Mouse (Mus musculus) mouse embryonic stem cell (cell line): Measurements from ENCODE around the gene Styk1.

ENCODE experiments used
- in situ Hi-C, 2 experiments: fragments of 300-500 bp; cut with MboI; formaldehyde crosslinking; loops; 1 replicate in 1 of 2; 3 replicates in 1 of 2; pipeline ENCODE4 v1.14.3; 2019 to 2020; ENCODE audit warnings: low sequenced_read_pairs in 2 of 2, low pct_unique_long_range_greater_than_20kb in 1 of 2, mixed read lengths in 1 of 2; ENCODE audit not compliant: unreplicated experiment in 1 of 2

Gene Styk1

DNA sequence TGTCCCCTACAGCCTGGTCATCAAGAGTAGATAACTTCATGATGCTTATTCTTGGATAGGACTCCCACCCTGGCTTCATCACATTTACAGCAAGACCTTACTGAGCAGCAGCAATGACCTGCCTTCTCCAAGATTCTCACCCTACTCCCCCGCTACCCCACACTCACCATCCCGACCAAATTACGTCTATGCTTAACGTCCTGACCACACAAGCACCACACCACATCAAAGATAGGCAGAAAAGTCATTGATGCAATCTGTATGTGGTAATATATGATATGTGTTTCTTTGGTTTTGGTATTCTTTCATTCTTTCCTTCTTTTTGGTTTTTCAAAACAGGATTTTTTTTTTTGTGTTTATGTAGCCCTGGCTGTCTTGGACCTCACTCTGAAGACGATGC lies 19.8 kb upstream of the Styk1 start:
- in situ Hi-C loops, result no loop called here

DNA sequence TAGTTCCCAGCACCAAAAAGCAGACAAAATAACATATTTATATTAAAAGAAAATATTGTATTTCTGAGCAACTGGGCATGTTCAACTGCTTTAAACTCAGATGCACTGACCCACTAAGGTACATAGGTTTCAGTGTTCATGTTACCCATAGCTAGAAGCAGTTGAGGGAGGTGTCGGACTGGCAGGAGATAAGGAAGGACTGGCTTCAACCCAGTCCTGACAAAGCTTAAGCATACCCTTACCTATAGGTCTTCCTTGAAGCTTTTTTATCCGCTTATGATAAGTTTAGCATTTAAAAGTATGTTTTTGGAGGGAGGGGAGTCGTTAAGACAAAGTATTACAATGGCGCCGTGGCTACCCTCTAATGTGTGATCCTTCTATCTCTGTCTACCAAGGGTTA lies 17.4 kb upstream of the Styk1 start:
- in situ Hi-C loops, result no loop called here

DNA sequence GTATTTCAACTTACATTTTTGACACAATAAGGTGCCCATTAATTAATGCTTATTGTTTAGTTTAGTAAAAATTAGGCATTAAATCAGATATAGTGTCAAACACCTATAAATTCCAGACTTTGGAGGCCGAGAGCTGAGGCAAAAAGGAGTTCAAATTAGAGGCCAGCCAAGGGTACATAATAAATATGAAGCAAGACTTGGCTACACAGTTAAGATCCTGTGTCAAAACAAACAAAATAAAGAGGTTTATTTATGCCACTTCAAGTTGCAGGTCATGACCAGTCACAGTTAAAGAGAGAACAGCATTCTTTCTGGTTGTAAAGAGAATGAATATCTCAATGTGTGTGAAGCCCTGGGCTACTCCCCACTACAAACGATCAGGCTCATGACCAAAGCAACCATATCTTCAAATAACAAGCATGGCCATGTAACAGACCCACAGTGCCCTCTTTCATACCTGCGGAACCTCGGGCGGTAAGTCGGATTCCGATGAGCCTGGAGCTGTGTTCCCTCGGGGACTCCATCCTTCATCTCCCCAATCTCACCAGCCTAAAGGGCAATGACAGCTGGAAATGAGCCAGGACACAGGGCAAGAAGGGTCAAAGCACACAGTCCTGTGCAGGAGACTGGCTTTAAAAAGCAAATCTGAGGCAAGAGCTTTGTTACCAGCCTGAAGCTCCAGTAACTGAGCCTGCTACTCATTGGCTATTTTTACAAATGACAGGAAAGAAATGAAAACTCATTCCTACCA lies 16.6 kb upstream of the Styk1 start:
- in situ Hi-C loops, result no loop called here

GRCm38 (mm10) chr6:131367101-131367500 lies 13.7 kb upstream of the Styk1 start:
- in situ Hi-C loops, result no loop called here

- in situ Hi-C loops, result no loop called here
These were observed 11.0 kb upstream of the Styk1 start for GRCm38 (mm10) chr6:131364353-131364752.

DNA sequence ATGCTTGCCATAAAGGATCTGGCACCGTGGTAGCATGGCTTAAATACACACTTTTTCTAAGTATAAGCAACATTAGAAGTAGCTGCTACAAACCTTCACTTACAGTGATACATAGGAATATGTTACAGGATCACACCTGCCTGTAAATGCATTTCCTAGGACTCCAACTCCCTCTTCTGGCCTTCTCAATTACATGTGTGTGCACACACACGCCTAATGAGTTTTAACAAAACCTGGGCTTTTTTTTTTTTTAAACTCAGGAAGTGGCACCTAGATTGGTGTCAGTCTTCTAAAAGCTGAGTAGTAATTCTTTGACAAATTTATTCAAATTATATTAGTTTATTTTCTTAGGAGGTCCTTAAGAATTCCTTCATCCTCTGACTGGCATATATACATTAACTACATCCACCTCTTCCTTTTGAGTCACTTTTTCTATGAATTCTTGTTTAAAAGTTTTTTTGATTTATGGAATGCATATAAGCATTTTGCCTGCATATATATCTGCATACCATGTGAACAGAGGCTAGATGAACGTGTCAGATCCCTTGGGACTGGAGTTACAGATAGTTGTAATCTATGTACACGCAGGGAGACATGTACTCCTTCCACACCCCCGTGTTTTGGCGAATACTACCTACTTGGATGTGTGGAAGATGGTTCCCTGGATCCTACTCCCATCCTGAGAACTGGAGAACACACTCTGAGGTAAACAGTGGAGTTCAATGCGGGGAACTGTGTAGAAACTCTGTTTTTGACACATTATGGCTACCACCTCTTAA lies 9.8 kb upstream of the Styk1 start:
- in situ Hi-C loops, result no loop called here

- in situ Hi-C loops, result no loop called here
These were observed 7.3 kb upstream of the Styk1 start for GRCm38 (mm10) chr6:131360693-131361092.

DNA sequence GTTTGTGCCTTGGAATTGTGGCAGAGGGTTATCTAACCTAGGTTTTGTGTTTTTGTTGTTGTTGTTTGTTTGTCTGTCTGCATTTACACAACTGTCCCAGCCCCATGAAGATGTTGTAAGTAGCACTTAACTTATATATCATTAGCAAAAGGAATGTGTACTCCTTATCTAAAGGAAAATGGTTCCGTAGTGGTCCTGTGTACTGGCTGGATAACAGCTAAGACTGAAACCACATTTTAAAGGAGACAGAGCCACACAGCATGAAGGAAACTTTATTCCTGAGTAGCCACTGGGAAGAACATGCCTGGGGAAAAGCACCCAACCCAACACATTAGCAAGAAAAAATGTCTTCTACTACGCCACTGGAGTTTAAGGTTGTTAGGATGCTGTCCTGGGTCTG lies 6.1 kb upstream of the Styk1 start:
- in situ Hi-C loops, result no loop called here

- in situ Hi-C loops, result no loop called here
These were observed 1.5 kb upstream of the Styk1 start for GRCm38 (mm10) chr6:131354913-131355312.

GRCm38 (mm10) chr6:131347026-131347425 lies 6.4 kb downstream of the Styk1 start:
- in situ Hi-C loops, result no loop called here

DNA sequence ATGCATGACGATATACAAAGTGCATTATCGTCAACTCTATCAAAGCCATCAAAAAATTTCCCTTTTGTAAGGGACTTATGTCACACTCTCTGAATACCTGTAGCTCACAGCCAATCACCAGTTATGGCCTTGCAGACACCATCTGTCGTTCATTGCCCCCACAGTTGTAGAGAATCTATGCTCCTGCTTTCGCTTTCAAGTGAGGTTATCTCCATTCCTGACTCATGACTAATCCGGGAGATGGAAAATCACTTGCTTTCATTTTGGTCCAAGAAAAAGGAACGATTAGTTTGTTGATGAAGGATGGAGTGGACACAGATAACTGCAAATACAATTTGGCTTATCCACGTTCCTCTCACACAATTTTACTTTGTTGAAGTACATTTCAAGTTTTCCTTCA lies 9.1 kb downstream of the Styk1 start:
- in situ Hi-C loops, result no loop called here

DNA sequence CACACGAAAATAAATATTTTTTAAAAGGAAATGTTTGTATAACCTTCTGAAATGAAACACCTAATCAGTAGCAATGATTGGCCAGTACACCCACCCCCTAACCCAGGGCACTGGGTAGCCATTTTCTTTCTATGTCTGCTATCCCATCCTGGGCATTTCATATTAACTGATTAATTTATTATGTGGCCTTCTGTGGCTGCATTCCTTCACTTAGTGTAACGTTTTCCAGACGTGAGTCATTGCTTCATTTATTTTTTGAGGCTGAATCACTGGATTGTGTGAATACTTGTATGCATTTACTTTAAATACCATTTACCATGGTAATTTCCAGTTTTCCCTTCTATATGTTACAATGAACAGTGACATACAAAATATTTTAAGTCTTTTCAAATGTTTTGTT lies 13.3 kb downstream of the Styk1 start:
- in situ Hi-C loops, result no loop called here

DNA sequence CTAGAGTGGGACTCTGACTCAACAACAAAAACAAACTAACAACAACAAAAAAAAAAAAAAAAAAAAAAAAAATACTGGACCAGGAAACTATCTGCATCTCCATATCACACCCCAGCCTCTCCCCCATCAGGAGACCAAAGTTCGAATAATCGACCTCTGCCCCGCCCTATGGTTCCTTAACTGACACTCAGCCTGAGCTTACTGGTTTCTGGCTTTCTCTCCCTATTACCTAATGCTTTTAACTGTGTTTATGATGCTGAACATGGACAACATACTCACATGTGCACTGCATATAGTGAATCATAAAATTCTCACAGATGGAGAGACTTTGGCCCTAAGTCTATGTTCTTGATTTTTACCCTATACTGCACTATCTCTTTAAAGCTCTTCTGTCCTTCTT lies 14.1 kb downstream of the Styk1 start:
- in situ Hi-C loops, result no loop called here

DNA sequence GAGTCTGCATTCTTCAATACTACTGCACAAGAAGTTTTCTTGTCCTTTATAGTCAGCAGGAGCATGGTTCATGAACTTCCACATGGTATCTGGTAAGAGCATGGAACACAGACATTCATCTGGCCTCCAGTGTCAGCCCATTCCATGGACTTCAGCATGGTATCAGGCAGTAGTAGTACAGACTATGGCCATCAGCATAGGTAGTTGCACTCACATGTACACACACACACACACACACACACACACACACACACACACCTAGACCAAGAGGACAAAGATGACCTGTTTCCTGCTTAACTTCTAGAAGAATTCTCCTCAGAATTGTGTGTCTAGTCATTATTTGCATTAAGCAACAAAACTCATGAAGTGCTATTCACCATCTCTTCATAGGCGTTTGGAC lies 14.6 kb downstream of the Styk1 start:
- in situ Hi-C loops, result no loop called here

GRCm38 (mm10) chr6:131327076-131327475 lies 26.3 kb downstream of the Styk1 start:
- in situ Hi-C loops, result no loop called here

- in situ Hi-C loops, result no loop called here
These were observed 31.4 kb downstream of the Styk1 start for GRCm38 (mm10) chr6:131321854-131322639.

- in situ Hi-C loops, result no loop called here
These were observed 37.0 kb downstream of the Styk1 start for GRCm38 (mm10) chr6:131316155-131317101.

DNA sequence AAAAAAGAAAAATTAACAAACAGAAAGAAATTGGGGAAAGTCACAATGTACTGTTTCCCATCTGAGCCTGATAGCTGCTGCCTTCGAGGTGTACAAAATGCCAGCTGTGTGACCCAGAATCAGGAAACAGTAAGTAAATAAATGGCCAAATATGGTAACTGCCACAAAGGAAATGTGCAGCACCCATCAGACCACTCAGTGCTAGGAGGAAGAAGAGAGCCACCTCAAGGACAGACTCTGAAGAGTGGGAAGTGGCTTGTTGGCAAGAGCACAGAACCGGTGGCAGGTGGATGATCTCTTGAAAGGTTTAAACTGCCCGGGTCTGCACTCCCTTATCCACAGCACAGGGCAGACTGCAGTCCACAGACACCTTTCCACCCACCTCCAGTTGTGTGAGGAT lies 45.4 kb downstream of the Styk1 start:
- in situ Hi-C loops, result no loop called here
